Mouse (Mus musculus) embryo, embryonic 11 days (tissue): Measurements from ENCODE around the gene Pabpn1.
A peak's percentile ranks its signal among the peaks of the same experiment; 100 is the strongest.

Experiments used
- DNase-seq: peaks from one replicate; pipeline ENCODE4 v3.0.0-alpha.2; 2015

Gene Pabpn1

DNA sequence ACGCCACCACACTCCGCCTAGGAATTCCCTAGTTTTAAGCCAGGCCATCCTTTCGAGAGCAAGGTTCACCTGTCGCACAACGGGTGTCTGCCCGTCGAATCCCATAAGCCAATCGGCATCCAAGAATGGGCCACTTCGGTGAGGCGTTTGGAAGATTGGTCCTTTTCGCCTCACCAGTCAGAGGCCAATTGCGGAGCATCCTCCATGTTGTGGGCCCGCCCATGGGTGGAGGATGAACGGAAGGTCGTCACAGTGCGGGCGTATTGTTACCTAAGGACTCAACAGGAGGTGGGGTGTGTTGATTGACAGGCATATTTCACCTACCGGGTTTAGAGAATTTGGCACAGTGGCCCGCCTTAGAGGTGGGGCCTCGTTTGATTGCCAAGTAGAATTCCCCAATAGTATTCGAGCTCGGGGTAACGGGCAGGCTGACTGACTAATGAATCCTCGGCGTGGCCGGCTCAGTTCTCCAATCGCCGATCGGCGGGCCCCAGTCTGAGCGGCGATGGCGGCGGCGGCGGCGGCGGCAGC is 1.4 kb downstream of the Pabpn1 start:
- DNase-seq: peak; percentile 98

DNA sequence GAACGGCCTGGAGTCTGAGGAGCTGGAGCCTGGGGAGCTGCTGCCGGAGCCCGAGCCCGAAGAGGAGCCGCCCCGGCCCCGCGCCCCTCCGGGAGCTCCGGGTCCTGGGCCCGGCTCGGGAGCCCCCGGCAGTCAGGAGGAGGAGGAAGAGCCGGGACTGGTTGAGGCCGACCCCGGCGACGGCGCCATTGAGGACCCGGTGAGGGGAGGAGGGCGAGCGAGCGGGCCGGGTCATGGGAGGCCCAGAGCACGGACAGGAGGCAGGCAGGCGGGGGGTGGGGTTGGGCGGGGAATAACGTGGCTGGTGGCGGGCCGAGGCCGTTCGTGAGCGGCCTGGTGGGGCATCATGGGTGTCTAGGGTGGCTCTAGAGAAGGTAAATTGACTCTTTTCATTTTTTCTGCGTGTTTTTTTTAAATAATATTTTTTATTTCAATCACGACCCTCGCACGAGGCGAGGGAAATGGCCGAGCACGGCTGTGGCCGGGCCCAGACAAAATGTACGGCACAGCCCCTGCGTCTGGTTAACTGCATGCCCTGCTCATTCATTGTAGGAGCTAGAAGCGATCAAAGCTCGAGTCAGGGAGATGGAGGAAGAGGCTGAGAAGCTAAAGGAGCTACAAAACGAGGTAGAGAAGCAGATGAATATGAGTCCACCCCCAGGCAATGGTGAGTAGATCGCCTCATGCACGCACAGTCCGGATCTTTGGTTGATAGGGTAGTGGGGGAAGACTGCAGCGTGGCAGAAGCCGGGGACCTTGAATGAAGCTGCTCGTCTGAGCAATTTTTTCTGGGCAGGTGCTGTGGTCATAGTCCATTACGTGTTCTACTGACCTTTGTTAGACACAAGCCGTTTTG is 2.2 kb downstream of the Pabpn1 start:
- DNase-seq: peak; percentile 57

DNA sequence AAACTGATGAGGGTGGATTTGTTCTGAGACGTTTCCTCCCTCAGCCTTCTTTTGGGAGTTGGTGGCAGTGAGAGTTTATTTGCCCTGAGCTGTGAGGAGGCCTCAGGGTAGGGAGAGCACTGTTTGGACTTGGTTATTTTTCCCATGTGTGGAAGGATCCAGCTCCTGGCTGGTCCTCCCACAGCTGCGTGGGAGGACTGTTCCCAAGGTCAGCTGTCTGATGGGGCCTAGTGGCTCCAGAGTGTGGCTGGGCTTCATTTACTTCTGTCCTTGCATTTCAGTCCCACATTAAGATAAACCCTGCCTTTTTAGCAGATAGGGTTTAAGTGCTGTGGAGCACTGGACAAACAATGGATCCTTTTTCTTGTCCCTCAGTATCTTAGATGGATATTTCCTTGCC is 5.1 kb downstream of the Pabpn1 start:
- DNase-seq: no peak

DNA sequence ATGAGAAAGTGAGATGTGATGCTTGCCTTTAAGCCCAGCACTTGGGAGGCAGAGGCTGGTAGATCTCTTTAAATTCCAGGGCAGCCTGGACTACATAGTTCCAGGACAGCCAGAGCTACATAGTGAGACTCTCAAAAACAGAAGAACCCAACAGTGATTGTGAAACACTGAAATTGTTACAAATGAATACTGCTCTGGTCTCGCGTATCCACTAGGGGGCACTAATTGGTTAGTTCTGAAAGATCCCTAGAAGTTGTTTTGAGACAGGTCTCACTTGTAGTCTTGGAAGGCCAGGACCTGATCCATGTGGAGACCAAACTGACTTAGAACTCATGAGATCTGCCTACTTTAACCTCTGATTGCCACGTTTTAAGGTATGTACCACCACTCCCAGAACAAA is 8.1 kb downstream of the Pabpn1 start:
- peak; percentile 89 for DNase-seq

DNA sequence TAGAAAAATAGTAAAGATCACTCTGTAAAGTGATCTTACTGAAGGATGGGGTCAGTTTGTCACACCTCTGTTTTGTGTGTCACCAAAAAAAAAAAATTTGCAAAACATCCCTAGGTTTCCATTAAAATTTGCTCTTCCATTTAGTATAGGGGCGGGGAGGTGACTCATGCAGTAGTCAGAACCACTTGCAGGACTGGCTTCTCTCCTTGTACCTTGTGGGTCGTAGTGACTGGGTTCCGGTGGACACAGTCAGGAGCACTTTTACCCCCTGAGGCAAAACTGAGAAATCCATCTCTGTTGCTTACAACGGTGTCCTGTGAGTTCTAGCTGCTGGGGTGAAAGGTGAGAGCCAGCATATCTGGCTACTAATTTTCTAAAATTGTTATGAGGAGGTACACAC is 11.3 kb downstream of the Pabpn1 start:
- no peak for DNase-seq

DNA sequence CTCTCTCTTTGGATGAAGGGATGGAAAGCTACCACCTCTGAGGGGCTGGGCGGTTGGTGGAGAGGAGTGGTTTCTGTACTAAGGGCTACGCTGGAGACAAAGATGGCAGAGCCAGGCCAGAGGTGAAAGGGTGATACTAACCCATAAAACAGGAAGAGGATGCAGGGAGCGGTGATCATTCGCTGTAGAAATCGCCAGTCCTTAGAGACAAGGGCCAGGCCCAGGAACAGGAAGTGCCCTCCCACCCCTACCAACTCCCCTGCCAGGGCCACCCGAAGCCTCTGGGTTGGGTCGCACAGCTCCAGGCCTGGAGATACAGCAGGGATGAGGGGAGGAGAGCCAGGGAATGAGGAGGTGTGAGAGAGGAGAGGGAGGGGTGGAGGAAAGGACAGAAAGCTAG is 16.4 kb downstream of the Pabpn1 start:
- no peak for DNase-seq

DNA sequence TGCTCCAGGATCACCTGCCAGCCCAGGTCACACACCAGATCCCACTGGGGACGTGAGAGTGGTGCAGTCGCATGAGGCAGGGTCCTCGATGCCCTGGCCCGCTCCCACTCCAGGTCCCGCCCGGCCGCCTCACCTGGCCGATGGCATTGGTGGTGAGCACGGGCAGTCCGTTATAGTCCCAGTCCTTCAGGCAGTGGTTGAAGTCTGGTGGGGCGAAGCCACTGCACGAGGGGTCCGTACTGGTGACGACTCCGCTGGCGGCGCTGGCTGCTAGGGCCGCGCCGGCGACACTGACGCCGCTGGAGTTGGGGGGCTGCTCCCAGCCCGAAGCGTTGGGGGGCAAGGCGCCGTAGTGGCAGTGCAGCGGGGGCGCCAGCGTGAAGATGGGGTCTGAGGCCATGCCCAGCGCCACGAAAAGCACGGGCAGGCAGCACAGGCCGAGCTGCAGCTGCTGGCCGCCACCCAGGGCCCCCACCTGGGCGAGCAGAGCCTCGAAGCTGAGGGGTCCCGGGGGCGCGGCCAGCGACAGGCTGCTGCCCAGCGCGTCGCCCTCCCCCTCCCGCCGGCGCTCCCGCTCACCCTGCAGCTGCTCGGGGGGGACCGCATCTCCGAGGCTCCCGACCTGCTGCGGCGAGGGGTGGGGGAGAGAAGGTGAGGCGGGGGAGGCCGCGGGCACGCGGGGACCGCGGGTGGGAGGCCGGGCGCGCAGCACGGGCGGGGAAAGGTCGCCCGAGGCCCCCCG is 20.0 kb downstream of the Pabpn1 start:
- peak; percentile 57 for DNase-seq

DNA sequence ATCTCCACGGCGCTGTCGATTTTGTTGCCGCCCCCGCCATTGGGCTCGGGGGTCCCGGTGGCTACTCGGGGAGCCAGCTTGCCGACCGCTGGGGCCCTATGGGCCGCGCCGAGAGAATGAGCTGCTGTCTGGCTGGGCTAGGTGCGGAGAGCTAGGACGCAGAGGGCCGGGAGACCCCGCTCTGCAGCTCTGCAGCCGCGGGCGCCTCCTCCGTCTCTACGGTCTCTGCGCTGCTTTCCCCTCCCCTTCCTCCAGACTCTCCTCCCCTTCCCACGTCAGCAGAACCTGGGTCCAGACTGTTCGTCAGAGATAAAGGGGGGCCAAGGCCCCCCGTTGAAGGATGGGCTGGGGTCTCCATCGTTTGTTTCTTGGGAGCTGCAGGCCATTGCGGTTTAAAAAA is 20.6 kb downstream of the Pabpn1 start, which contains the start of gene Slc22a17:
Gene Slc22a17 (minus strand): TSS at position 247 of the 400 bp plus-strand sequence.
- peak; percentile 91 for DNase-seq

DNA sequence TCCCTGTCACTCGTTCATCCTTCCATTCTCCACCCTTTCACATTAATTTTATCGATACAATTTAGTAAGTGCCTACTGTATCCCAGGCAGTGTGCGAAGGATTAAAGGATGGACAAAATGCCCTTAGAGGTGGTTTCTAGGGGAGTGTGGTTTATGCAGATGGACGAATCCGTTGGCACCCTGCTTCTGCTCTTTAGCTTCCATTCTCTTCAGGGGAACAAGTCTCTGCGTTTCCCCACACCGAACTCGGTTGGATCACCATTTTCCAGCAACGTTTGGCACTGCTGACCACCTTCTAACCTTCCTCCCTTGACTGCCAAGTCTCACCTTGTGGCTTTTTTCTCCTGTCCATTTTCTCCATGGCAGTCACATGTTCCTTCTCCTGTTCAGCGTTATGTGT is 21.0 kb downstream of the Pabpn1 start:
- no peak for DNase-seq

DNA sequence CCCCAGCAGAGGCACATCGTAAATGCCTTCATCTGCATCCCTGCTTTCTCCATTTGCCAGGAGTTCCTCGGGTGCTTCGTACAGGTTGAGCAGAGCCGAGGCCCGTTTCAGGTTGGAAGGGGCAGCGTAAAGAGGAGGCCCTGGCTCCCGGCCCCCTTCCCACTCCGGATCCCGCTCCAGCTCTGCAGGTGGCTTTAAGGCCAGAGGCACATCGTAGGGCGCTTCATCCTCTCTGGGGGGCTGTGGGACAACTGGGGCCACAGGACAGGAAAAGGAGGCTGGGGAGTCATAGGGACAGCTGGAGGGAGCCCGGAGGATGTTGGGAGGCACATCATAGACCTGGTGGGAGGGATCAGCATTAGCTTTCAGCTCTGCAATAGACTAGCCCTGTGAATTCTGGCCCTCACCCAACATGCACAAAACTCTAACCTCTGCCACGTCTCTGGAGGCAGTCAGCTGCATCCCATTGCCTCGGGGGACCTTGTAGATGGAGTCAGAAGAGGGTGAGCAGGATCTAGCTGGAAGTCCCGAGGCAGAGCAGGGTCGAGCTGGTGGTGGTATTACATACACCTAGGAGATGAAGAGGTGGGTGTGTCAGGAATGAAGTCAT is 27.9 kb downstream of the Pabpn1 start:
- DNase-seq: no peak

DNA sequence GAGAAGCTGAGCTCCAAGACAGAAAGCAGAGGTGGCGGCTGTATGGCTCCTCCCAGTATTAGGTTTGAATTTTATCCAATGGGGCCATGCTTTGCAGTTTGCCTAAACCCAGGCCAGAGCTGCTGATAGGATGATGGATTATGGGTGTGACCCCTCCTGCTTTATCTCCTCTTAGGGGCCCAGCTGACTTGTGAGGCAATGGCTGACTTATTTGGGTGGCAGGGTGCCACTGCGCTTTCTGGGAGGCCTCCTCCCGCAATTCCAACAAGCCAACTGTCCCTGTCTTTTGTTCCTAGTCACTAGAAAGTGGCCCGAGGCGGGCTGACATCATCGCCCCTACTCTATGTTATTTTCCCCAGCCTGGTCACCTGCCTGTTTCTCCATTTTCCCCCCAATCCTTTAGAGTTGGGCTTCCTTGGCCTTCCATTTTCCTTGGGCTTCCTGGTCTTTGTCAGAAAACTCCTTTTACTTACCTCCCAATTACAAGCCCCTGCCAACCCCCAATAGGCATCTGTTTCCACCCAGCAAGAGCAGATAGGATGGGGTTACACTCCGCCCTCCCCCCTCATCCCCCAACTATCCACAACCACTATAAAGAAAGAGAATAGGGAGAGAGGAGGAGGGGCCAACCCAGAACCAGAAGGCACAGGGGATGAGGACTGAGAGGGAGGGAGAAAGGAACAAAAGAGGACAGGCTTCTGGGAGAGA is 32.5 kb downstream of the Pabpn1 start:
- DNase-seq: peak; percentile 79

DNA sequence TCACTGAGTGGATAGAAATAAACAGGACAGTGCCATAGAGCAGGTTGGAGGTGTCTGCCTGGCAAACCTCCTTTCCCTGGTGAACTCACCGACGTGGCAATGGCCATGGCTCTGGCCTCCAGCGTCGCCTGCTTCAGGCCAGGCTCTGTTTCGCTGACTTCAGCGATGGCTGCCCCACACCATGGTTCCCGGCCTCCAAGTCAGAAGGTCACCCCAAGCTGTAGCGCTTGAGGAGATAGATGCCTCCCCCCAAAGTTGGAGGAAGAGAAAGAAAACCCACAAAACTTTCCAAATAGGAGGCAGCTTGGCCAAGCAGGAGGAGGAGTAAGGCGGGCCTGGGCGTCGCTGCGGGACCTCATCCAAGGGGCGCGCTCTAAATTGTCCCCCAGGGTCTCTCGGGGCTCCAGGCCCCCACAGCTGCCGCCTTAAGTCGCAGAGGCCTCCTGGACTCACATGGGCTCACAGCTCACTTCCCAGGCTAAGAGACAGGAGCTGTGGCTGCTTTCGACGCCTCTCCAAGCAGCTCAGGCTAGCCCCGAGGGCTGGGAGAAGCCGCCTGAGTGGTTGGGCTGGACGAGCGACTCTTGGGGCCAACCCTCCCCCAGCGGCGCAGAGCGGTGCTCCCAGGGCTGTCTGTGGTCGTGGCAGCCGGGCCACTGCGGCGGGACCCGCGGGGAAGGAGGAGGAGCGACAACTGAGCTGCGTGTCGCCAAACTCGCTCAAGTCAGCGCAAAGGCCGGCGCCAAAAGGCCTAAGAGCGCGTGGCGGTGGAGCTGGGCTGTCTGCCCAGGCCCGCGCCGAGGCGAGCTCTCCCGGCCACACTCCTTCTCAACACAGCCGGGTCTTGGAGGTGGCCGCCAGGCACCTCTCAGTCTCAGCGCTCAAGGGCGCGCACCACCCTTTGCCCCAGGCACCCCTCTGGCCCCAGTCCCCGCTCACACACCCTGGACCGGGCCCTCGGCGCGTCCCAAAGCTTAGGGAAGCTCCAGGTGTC is 33.3 kb downstream of the Pabpn1 start, which contains the start of gene Efs:
Gene Efs (minus strand): TSS at position 778 of the 994 bp plus-strand sequence.
- peak; percentile 82 for DNase-seq

DNA sequence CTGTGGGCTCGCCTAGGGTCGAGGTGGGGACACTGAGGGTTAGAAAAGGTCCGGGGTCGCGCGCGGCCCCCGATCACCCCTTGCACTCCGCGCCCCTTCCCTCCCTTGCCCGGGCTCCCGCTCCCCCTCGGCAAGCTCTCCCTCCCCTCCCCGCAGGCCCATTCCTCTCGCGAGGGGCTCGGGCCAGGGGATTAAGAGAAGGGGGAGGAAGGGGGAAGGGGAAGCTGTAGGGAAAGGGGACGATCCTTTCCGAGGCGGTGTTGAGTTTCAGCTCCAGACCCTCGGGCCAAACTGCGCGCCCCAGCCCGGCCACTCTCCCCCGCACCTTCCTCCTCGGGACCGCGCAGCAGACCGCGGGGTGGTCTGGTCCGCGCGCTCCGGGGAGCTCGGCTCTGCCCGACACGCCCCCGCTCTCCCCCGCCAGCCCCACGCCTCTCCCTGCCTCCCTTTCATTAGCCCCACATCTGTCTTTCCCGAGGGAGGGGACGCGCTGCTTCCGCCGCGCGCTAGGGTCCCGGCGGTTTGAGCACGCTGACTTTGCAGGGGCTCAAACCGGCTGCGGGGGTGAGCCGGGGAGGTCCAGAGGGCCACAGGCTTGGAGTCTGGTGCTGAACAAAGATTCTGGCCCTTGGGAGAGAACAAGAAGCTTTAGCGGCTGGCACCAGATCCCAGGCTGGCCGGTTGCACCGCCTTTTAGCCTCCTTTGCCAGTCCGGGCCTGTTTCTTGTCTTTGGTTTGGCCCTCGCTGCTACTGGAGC is 34.3 kb downstream of the Pabpn1 start:
- peak; percentile 93 for DNase-seq

DNA sequence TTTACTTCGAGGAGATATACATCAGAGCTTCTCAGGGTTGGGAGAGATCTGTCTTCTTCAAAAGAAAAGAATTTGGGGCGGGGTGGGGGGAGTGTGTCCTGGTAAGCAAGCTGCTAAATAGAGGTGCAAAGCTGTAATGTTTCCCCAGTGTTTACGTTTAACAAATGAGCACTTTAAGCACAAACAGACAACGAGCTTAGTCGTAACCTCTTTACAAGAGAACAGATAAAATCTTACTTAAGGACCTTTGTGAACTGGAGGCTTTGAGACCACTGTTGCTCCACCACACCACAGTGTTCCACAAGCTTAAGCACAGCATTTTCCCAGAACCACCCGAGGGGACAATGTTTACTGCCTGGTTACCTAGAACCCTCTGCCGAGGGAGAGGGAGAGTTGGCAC is 35.0 kb downstream of the Pabpn1 start:
- peak; percentile 29 for DNase-seq

DNA sequence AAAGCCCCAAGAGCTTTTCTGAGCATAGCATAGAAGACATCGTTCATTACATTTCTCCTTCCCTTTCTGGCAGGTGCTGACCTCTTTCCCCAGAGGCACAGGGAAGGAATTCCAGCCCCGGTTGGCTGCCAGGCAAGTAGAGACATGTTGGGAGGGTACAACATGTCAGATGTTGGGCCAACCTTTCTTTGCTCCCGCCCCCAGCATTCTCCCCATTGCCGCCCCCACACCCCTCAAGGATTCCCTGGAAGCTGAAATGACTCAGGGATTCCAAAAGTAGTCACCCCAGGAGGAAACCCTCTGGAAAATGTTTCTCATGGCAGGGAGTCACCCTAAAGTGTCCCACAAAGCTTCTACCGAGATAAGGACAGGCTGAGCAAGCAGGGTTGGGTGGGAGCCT is 37.5 kb downstream of the Pabpn1 start:
- DNase-seq: no peak

DNA sequence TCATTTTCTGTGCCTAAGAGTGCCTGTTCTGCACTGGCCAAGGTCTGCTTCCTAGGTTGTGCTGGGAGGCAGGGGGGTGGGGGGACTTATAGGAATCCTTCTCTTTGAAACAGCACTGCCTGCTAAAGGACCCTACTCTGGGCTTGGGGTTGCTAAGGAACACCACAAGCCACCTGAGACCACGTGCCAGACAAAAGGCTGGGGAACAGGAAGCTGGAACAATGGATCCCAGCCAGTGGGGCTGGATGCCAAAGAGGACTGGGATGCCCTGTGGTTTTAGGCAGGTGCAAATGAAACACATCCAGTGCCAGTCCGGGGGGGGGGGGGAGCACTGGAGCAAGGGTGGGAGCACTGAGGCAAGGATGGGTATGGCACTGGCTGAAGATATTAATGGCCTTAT is 38.1 kb downstream of the Pabpn1 start:
- DNase-seq: no peak

DNA sequence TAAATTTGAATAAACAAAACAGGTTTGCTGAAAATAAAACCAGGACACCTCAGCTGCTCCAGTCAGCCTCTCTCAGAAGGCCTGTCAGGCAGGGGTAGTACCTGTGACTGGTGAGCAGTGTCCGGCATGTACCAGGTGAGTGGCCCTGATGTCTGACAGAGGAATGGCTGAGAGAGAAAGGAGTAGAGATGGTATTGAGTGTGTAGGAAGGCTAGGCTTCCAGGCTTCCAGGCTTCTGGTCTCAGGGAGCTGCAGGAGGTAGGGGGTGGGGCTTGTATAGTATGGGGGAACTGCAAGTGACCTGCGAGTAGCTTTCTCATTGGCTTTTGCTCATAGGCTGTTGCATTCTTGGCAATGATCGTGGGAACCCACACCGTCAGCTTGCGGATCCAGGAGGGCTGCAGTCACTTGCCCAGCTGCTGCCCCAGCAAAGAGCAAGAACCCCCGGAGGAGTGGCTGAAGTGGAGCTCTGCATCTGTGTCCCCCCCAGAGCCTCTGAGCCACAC is 40.4 kb downstream of the Pabpn1 start, which contains the start of gene Il25:
Gene Il25 (plus strand): TSS at position 51 of the 506 bp plus-strand sequence.
- DNase-seq: peak; percentile 19

DNA sequence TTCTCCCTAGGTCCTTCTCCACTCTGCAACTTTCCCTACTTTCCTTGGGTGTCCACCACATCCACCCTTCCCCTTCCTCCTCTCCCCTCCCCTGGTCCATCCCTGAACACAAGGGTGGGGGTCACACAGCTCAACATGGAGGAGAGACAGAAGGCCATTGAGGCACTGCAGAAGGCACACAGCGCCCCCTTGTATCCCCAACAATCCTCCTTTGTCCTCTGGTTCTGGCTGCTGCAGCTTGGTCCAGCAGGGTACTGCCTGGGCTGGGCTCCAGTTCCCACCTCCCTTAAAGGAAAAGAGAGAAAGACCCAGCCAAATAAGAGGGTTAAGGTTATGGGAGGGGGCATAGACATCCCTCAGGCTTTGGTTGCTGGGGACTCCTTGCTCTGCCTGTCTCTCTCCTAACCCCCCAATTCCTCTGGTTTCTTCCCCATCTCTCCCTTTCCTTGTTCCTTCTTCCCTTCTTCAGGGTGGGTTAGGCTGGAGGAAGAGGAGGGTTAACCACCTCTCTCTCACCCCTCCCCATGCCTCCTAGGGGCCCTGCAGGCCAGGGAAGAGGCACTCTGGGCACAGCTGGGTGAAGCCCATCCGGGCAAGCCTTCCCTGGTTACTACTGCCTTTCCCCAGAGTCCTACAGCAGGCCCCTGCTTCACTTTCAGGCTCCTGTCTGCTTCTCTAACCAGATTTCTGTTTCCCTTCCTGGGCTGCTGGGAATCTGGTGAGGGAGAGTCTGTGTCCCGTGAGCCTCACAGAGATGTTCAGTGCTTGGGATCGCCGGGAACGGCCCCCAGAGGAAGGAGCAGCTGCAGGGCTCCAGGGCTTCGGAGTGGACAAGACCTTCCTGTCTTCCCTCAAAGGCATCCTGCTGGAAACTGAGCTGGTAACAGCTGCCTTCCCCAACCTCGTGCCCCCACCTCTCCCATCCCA is 43.9 kb downstream of the Pabpn1 start, which contains the start of gene Cmtm5:
Gene Cmtm5 (plus strand): TSS at position 358 of the 927 bp plus-strand sequence.
- peak; percentile 19 for DNase-seq

DNA sequence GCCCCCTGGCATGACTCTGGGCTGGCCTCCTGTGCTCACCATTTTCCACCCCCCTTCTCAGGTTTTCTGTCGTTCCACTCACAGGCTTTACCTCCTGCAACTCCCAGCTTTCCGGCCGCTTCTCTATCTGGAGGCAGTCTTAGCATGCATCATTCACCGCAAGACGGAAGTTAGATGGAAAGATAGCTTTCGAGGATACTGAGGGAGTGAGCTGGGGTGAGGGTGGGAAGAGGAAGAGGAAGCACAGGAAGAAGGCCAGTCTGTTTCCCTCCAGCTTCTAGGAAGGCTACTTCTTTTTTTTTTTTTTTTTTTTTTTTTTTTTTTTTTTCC is 44.5 kb downstream of the Pabpn1 start:
- peak; percentile 27 for DNase-seq
